Mouse (Mus musculus) ES-E14 (cell line): ENCODE data around the gene Ackr3. TPM values are rescaled to one million over a fixed set of nuclear protein-coding genes. Genes with fewer than 3 reads are reported as not detected.
A peak's percentile ranks its signal among the peaks of the same experiment; 100 is the strongest.

Experiments
- DNase-seq: peaks from one replicate; pipeline ENCODE4 v3.0.0-alpha.2; 2013; ENCODE audit warnings: low read depth, low spot score
- H3K27ac ChIP-seq: 2 replicates; pipeline ENCODE4 v1.5.1; 2012; ENCODE audit warnings: low read depth, mild to moderate bottlenecking, low read length, moderate library complexity, mixed read lengths; ENCODE audit not compliant: poor library complexity, insufficient read depth, severe bottlenecking
- H3K36me3 ChIP-seq: 2 replicates; pipeline ENCODE4 v1.6.1; 2012; ENCODE audit warnings: mild to moderate bottlenecking, low read length, moderate library complexity, mixed read lengths; ENCODE audit not compliant: control insufficient read depth, poor library complexity, insufficient read depth, severe bottlenecking
- H3K4me1 ChIP-seq, 2 experiments: fragments of 150-350 bp in 1 of 2; sonication (generic) in 1 of 2; 2 replicates each; pipeline ENCODE4 v1.6.1; 2012; ENCODE audit warnings: low read length in 2 of 2, mild to moderate bottlenecking in 1 of 2, mixed read lengths in 1 of 2; ENCODE audit not compliant: control insufficient read depth in 2 of 2, insufficient read depth in 2 of 2, poor library complexity in 1 of 2
- H3K4me3 ChIP-seq, 2 experiments: fragments of 150-350 bp in 1 of 2; sonication (generic) in 1 of 2; 2 replicates each; pipeline ENCODE4 v1.5.1; 2012; ENCODE audit warnings: low read length in 2 of 2, low read depth in 1 of 2, mild to moderate bottlenecking in 1 of 2, mixed read lengths in 1 of 2; ENCODE audit not compliant: insufficient read depth in 1 of 2, poor library complexity in 1 of 2, severe bottlenecking in 1 of 2
- H3K9ac ChIP-seq: 2 replicates; pipeline ENCODE4 v1.6.1; 2012; ENCODE audit warnings: low read depth, mild to moderate bottlenecking, low read length, mixed read lengths; ENCODE audit not compliant: poor library complexity, insufficient read depth, severe bottlenecking
- H3K9me3 ChIP-seq: fragments of 150-350 bp; sonication (generic); 2 replicates; pipeline ENCODE4 v1.6.1; 2012; ENCODE audit warnings: low read depth, mild to moderate bottlenecking, low read length; ENCODE audit not compliant: control insufficient read depth, insufficient read depth
- CHD2 ChIP-seq: IDR thresholded peaks from 2 replicates; pipeline ENCODE4 v1.6.1; 2014; ENCODE audit warnings: mild to moderate bottlenecking, low read depth, low read length, inconsistent platforms
- HCFC1 ChIP-seq: IDR thresholded peaks from 2 replicates; pipeline ENCODE4 v1.6.1; 2012; ENCODE audit warnings: low read length, inconsistent platforms, borderline replicate concordance; ENCODE audit not compliant: insufficient read depth
- MAFK ChIP-seq: IDR thresholded peaks from 2 replicates; pipeline ENCODE4 v1.6.1; 2014; ENCODE audit warnings: mild to moderate bottlenecking, low read depth, low read length, inconsistent platforms; ENCODE audit not compliant: insufficient read depth
- ZC3H11A ChIP-seq: IDR thresholded peaks from 2 replicates; pipeline ENCODE4 v1.6.1; 2012; ENCODE audit warnings: low read depth, mild to moderate bottlenecking, inconsistent platforms, low read length, borderline replicate concordance
- ZNF384 ChIP-seq: IDR thresholded peaks from 2 replicates; pipeline ENCODE4 v1.6.1; 2012; ENCODE audit warnings: low read depth, low read length, inconsistent platforms
- in situ Hi-C, 2 experiments: fragments of 600-800 bp; cut with MboI; formaldehyde crosslinking; loops; one replicate each; pipeline ENCODE4 v1.15.1; 2025; ENCODE audit warnings: low sequenced_read_pairs in 2 of 2, inconsistent platforms in 1 of 2; ENCODE audit not compliant: unreplicated experiment in 2 of 2
- total RNA-seq: library from RNA; depleted of rRNA; stranded (reverse); fragments of 300-350 nt; gene quantifications from 2 replicates; pipeline ENCODE4 v1.2.3, GENCODE M21; 2012

Gene Ackr3
- total RNA-seq, 1 experiment: 2.2 TPM

DNA sequence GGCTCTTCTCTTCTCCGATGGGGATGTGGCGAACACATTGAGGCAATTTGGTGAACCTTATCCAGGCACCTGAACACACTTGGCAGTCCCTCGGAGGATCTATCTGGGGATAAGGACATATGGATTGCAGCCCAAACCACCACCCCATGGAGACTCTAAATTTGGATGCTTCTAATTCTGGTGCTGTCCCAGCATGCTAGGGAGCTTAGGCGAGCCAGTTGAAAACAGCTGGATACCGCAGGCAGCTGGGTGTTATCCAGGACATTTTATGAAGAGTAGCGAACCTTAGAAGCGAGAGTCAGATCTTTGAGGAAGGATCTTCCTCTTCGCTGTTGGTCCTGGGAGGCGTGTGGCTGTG lies 4.7 kb downstream of the Ackr3 start:
- H3K4me3 ChIP-seq: no peak overlapping the region
- H3K36me3 ChIP-seq: no peaks in the 10 kb centered on the region
- in situ Hi-C loops: no loop called here
- no peak overlapping the region for H3K27ac ChIP-seq
- DNase-seq: no peak
- peaks cover 0 to 12% of the 10 kb centered on the region in 2 experiments; a peak in 2 of 4 replicates for H3K4me1 ChIP-seq
- TF ChIP-seq HCFC1: no peak
- TF ChIP-seq MAFK: no peak
- TF ChIP-seq ZNF384: no peak
- TF ChIP-seq ZC3H11A: no peak
- TF ChIP-seq CHD2: no peak
- no peaks in the 10 kb centered on the region for H3K9me3 ChIP-seq
- H3K9ac ChIP-seq: no peak overlapping the region

DNA sequence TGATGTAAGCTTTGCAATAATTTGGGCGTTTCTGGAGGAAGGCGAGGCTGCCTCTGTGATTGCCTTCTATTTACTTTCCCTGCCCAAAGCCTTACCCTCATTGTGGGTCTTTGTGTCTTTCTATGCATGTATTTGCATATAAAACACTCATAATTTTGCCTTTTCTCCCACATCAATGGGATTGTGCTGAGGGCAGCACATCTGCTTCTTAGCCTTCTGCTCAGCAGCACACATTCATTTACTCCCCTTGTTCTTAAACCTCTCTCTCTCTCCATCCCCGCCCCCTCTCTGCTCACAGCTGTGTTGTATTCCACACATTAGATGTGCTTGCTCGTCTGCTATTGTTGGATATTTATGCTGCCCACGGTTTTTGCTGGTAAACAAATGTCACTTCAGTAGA lies 5.3 kb downstream of the Ackr3 start:
- no peak overlapping the region for H3K27ac ChIP-seq
- H3K9me3 ChIP-seq: no peaks in the 10 kb centered on the region
- H3K9ac ChIP-seq: no peak overlapping the region
- peaks cover 3% of the 10 kb centered on the region; the same call in 1 of the 2 replicates for H3K36me3 ChIP-seq
- TF ChIP-seq MAFK: 0 out of 2 replicates have a peak, but pooled peaks have one; percentile 35
- no peak for TF ChIP-seq ZC3H11A
- in situ Hi-C loops: no loop called here
- H3K4me3 ChIP-seq: no peak overlapping the region
- DNase-seq: no peak
- H3K4me1 ChIP-seq: peaks cover 0 to 12% of the 10 kb centered on the region in 2 experiments; a peak in 2 of 4 replicates

DNA sequence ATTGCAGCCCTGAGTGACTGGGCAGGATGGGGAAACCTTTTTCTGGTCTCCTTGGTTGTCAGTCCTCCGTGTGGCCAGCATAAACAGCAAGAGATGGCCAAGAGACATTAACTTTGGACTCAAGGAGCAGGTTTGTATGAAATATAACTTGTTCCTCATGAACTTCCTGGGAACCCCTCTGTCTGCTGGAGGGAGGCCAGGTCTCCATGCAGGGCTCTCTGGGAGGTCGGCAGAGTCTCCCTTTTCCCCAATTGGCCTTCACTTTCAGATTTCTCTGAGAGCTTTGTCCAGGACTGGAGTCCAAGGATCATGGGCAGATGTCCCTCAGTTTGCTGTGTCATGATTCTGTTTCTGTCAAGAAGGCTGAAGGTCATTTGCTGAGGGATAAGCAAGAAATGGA lies 6.0 kb downstream of the Ackr3 start:
- TF ChIP-seq ZNF384 (no peak), ZC3H11A (no peak), HCFC1 (no peak), MAFK (no peak), CHD2 (no peak)
- in situ Hi-C loops: no loop called here
- peaks cover 6% of the 10 kb centered on the region; the same call in 1 of the 2 replicates for H3K36me3 ChIP-seq
- H3K9me3 ChIP-seq: no peaks in the 10 kb centered on the region
- H3K9ac ChIP-seq: no peak overlapping the region
- H3K4me3 ChIP-seq: no peak overlapping the region
- H3K4me1 ChIP-seq: peaks cover 0 to 12% of the 10 kb centered on the region in 2 experiments; a peak in 2 of 4 replicates
- no peak overlapping the region for H3K27ac ChIP-seq
- DNase-seq: no peak

DNA sequence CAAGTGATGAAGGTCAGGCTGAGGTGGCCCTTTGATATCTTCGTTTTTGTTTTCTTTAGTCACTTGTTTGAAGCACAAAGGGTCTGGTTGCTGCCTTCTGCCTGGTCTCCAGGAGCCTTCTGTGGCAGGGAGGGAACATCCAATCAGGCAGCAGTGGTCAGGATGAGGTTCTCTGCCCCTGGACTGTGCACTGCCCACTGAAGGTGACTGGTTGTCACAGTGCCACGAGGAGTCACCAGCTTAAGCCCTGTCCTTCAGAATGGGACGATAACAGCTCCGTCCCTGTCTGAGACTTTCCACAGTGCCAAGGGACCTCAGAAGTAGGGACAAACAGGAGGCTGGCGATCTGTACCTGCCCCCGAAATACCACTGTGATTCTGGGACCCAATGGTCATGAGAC lies 6.6 kb downstream of the Ackr3 start:
- H3K36me3 ChIP-seq: peaks cover 9% of the 10 kb centered on the region; the same call in 1 of the 2 replicates
- TF ChIP-seq ZNF384 (no peak), HCFC1 (no peak), MAFK (no peak), ZC3H11A (no peak), CHD2 (no peak)
- in situ Hi-C loops: no loop called here
- H3K4me3 ChIP-seq: no peak overlapping the region
- DNase-seq: no peak
- peaks cover 0 to 12% of the 10 kb centered on the region in 2 experiments; a peak in 2 of 4 replicates for H3K4me1 ChIP-seq
- H3K9ac ChIP-seq: no peak overlapping the region
- H3K9me3 ChIP-seq: no peaks in the 10 kb centered on the region
- no peak overlapping the region for H3K27ac ChIP-seq

DNA sequence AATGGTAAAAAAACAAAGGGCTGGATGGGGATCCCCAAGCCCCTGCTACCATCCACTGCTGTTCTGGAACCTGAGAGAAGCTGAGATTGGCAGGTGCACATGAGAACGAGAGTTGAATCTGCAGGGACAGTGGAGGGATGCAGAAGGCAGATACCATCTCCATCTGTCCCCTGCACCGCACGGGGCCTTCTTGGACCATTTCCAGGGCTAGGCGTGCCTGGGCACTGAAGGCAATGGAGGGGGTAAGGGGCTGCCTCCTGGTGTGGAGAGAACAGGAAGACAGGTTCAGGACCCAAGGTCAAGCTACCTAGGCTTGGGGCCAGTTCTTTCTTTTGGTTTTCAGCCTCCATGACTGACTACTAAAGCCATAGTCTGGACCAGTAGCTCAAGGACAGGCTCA lies 7.0 kb downstream of the Ackr3 start:
- peaks cover 0 to 12% of the 10 kb centered on the region in 2 experiments; a peak in 2 of 4 replicates for H3K4me1 ChIP-seq
- H3K4me3 ChIP-seq: no peak overlapping the region
- H3K9ac ChIP-seq: no peak overlapping the region
- H3K9me3 ChIP-seq: no peaks in the 10 kb centered on the region
- TF ChIP-seq ZNF384 (no peak), HCFC1 (no peak), CHD2 (no peak), ZC3H11A (no peak), MAFK (no peak)
- no peak for DNase-seq
- in situ Hi-C loops: no loop called here
- no peak overlapping the region for H3K27ac ChIP-seq
- H3K36me3 ChIP-seq: peaks cover 9% of the 10 kb centered on the region; the same call in 1 of the 2 replicates
